Mouse (Mus musculus) adrenal gland, adult 18-20 months (tissue): ENCODE results near the gene Pex11b. TPM values are rescaled to one million over a fixed set of nuclear protein-coding genes. Genes with fewer than 3 reads are reported as not detected.
"Not testable (repeated sequence)": the region's sequence is repeated elsewhere in the genome, so short reads cannot be mapped to it uniquely, and the experiment has no call there.

Experiments
- DNase-seq, 2 experiments: peaks; one replicate each; pipeline ENCODE4 v3.0.0; 2021 to 2022; ENCODE audit warnings: low spot score in 2 of 2
- total RNA-seq, 2 experiments: library from RNA; stranded (reverse); gene quantifications; 1 replicate in 1 of 2; 2 replicates in 1 of 2; pipeline ENCODE4 v1.2.3; 2021

The Pex11b gene
- total RNA-seq, 2 experiments from 2014 or later: 41.3 to 45.6 TPM

DNA sequence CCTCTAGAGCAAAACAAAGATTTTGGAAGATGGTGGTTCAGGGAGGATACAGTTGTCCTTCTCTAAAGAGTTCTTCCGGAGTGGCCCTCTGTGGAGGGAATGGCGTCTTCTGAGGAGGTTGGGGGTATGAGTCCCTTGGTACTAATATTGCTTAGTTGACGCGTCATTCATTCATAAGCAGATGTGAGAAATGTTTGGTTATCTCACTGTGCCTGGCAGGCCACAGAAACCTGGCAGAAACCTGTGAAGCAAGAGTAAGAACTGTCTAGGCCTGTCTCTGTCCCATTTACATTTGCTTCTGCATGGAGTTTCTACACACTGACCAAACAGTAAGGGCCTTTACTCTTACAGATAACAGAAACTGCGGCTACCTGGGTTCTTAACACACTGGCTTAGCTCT, 36.3 kb downstream of the Pex11b start:
- no peak for DNase-seq

- no peak for DNase-seq
Observed at GRCm38 (mm10) chr3:96673514-96673913, 38.3 kb downstream of the Pex11b start.

GRCm38 (mm10) chr3:96674442-96674841, 39.3 kb downstream of the Pex11b start:
- DNase-seq: no peak

DNA sequence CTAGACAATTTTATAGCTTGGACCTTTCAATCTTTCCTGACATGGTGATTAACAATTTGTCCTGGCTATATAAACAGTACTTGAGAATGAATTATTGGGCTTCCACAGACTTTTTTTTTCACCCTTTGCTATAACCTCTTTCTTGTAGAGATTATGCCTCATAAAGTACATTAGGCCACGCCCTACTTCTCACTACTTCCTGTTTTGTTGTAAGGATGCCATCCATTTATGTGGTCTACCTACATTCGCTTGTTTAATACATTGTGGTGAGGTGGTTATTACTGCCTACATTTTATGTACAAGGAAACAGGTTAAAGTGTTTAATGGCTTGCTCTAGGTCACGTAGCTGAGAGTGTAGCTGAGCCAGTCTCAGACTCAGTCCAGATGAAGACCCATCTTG, 40.0 kb downstream of the Pex11b start:
- DNase-seq: no peak

GRCm38 (mm10) chr3:96675690-96676089, 40.5 kb downstream of the Pex11b start:
- DNase-seq: no peak

GRCm38 (mm10) chr3:96678456-96678855, 43.3 kb downstream of the Pex11b start:
- DNase-seq: no peak

DNA sequence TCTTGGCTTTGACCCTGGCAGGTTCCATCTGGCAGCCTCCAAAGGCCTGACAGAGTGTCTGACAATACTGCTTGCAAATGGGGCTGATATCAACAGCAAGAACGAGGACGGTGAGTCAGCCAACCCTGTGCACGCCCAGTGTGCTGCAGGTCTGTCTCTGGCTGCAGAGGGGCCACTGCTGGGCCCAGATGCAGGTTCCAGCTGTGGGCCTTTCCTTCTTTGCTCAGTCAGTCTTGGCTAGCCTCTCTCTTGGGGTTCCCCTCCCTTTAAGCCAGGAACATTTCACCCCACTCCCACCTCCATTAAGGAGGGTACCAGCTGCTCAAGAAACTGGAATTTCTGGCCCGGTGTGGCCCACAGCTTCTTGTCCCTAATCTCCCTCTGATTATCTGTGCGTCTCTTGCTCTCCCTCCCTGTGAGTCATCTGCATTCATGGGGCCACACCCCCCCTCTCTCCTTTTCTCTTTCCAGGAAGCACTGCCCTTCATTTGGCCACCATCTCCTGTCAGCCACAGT, 44.0 kb downstream of the Pex11b start:
- peak in 1 of 2 experiments; percentile 34 for DNase-seq

- DNase-seq: no peak
Observed at GRCm38 (mm10) chr3:96680269-96680956, 45.2 kb downstream of the Pex11b start.

DNA sequence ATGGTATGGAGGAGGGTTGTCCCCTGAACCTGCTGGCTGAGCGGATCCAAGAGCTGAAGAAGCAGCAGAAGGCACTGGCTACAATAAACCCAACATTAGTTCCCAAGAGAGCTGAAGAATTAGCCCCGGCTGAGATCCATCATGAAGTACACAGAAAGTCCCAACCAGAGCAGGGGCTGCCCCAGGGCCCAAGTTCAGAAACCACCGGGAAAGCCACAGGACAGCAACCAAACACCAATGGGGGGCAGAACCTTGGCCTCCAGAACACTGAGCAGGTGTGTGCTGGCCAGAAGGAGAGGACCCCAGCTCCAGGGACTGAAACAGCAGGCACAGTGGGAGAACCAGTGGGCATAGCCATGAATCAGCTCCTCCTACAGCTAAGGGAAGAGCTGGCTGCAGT, 48.3 kb downstream of the Pex11b start:
- no peak for DNase-seq

- DNase-seq: peak in 1 of 2 experiments; percentile 36
Observed at GRCm38 (mm10) chr3:96684151-96684821, 49.1 kb downstream of the Pex11b start.

GRCm38 (mm10) chr3:96684822-96685156, 49.6 kb downstream of the Pex11b start:
- DNase-seq: no peak

DNA sequence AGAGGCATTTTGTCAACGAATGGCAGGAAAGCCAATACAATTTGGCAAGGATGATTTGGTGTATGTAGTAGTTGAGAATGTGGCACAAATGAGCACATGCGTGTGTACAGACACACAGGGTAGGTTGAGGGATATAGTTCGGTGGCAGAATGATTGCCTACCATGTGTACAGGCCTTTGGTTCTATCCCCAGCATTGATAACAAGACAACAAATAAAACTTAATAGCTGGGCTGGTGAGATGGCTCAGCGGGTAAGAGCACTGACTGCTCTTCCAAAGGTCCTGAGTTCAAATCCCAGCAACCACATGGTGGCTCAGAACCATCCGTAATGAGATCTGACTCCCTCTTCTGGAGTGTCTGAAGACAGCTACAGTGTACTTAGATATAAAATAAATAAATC, 50.9 kb downstream of the Pex11b start:
- not testable (repeated sequence) for DNase-seq

GRCm38 (mm10) chr3:96688854-96689253, 53.7 kb downstream of the Pex11b start:
- no peak for DNase-seq

GRCm38 (mm10) chr3:96690298-96690697, 55.1 kb downstream of the Pex11b start:
- no peak for DNase-seq

- no peak for DNase-seq
Observed at GRCm38 (mm10) chr3:96692506-96692905, 57.3 kb downstream of the Pex11b start.

GRCm38 (mm10) chr3:96693579-96693978, 58.4 kb downstream of the Pex11b start:
- DNase-seq: no peak

Other genes starting within 250 kb of the Pex11b start
- not detected for gene BC107364, start 183.1 kb upstream of the Pex11b start, total RNA-seq
- gene Hfe2, start 110.2 kb upstream of the Pex11b start, total RNA-seq: under 1 TPM in 1 of 2 experiments, not detected in 1; 0.42 TPM
- 100 to 1,000 TPM; 539 to 784 TPM for gene Txnip, start 77.4 kb upstream of the Pex11b start, total RNA-seq
- gene Gm16253, start 58.4 kb upstream of the Pex11b start, total RNA-seq: not detected
- 10 to 100 TPM; 35.5 to 38.8 TPM for gene Polr3gl, start 41.2 kb upstream of the Pex11b start, total RNA-seq
- under 1 TPM; 0.76 to 0.77 TPM for gene Ankrd34a, start 38.7 kb upstream of the Pex11b start, total RNA-seq
- 10 to 100 TPM; 24.4 to 39.1 TPM for gene Lix1l, start 34.2 kb upstream of the Pex11b start, total RNA-seq
- 10 to 100 TPM; 89.7 to 89.8 TPM for gene Rbm8a, start 5.4 kb upstream of the Pex11b start, total RNA-seq
- under 1 TPM; 0.35 to 0.70 TPM for gene Gm42957, start 98 bp downstream of the Pex11b start, total RNA-seq
- 1 to 10 TPM; 1.4 to 3.0 TPM for gene Itga10, start 10.2 kb downstream of the Pex11b start, total RNA-seq
- 1 to 10 TPM; 1.3 to 6.6 TPM for gene Ankrd35, start 34.8 kb downstream of the Pex11b start, total RNA-seq
- gene Pias3, start 61.0 kb downstream of the Pex11b start, total RNA-seq: 10 to 100 TPM; 19.7 to 20.1 TPM
- gene Nudt17, start 73.2 kb downstream of the Pex11b start, total RNA-seq: 1 to 10 TPM; 1.5 TPM
- 10 to 100 TPM; 25.2 to 25.5 TPM for gene Polr3c, start 92.3 kb downstream of the Pex11b start, total RNA-seq
- gene Rnf115, start 92.3 kb downstream of the Pex11b start, total RNA-seq: 10 to 100 TPM; 37.5 to 39.0 TPM
- gene Pdzk1, start 193.9 kb downstream of the Pex11b start, total RNA-seq: under 1 TPM in 1 of 2 experiments, not detected in 1; 0.99 TPM
- gene Cd160, start 194.0 kb downstream of the Pex11b start, total RNA-seq: under 1 TPM; 0.36 to 0.54 TPM